Mouse (Mus musculus) ES-Bruce4 (cell line): ENCODE measurements around the gene Whamm. TPM values are rescaled to one million over a fixed set of nuclear protein-coding genes. Genes with fewer than 3 reads are reported as not detected.

Source experiments
- H3K27ac ChIP-seq: 2 replicates; pipeline ENCODE4 v1.5.1; 2012; ENCODE audit warnings: low read length, inconsistent platforms; ENCODE audit not compliant: insufficient read depth
- H3K27me3 ChIP-seq: 2 replicates; pipeline ENCODE4 v1.6.1; 2012; ENCODE audit warnings: mild to moderate bottlenecking, low read length, inconsistent platforms; ENCODE audit not compliant: control insufficient read depth, poor library complexity, insufficient read depth, severe bottlenecking
- H3K36me3 ChIP-seq: 2 replicates; pipeline ENCODE4 v1.6.1; 2012; ENCODE audit warnings: inconsistent platforms, mild to moderate bottlenecking, low read length, moderate library complexity; ENCODE audit not compliant: control insufficient read depth, poor library complexity, insufficient read depth, severe bottlenecking
- H3K4me1 ChIP-seq: one replicate; pipeline ENCODE4 v1.8.1; 2011; ENCODE audit warnings: low read length; ENCODE audit not compliant: control insufficient read depth, insufficient read depth
- H3K4me3 ChIP-seq: 2 replicates; pipeline ENCODE4 v1.5.1; 2011; ENCODE audit warnings: low read depth, mild to moderate bottlenecking, low read length
- H3K9ac ChIP-seq: 2 replicates; pipeline ENCODE4 v1.6.1; 2012; ENCODE audit warnings: low read depth, mild to moderate bottlenecking, inconsistent platforms; ENCODE audit not compliant: poor library complexity, severe bottlenecking
- H3K9me3 ChIP-seq: replicated peaks from 2 replicates; pipeline ENCODE4 v1.6.1; 2012; ENCODE audit warnings: mild to moderate bottlenecking, low read length, inconsistent platforms; ENCODE audit not compliant: control insufficient read depth, poor library complexity, insufficient read depth, severe bottlenecking
- CTCF ChIP-seq: IDR thresholded peaks from one replicate; pipeline ENCODE4 v1.8.1; 2011; ENCODE audit warnings: low read depth, low read length
- EP300 ChIP-seq: IDR thresholded peaks from 2 replicates; pipeline ENCODE4 v1.6.1; 2011; ENCODE audit warnings: low read depth, low read length; ENCODE audit not compliant: insufficient read depth
- POLR2A ChIP-seq: IDR thresholded peaks from one replicate; pipeline ENCODE4 v1.8.1; 2011; ENCODE audit warnings: low read length; ENCODE audit not compliant: insufficient read depth
- polyA plus RNA-seq: library from polyadenylated mRNA; stranded (reverse); fragments of >200 nt; gene quantifications from 2 replicates; pipeline ENCODE4 v1.2.4, GENCODE M21; 2011; ENCODE audit warnings: low read depth; ENCODE audit not compliant: missing spikeins, insufficient read depth, insufficient read length

The Whamm gene
- polyA plus RNA-seq, 1 experiment: 12.0 TPM

DNA sequence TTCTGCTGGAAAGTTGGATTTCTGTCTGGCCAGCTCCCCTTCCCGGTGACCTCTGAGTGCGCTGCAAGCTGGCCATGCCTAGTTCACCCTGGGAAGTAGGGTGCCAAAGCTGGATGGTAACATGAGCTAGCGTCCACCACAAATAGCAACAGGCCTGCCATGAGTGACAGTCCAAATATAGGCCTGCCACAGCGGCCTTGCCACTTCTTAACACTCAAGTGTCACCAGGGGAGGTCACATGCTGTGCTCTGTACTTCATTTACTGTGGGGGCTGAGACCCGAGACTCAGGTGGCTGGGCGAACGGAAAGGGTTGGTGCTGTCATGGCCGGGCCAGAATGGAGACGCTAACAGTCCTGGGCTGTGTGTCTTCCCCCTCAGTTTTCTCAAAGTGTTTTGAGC lies 4.2 kb upstream of the Whamm start, which contains the start of gene Fsd2:
TSS of gene Fsd2 (minus strand) at position 53 of the 400 bp plus-strand sequence.
- H3K9ac ChIP-seq: no peak within 1 kb of the TSS
- H3K27ac ChIP-seq: no peak within 1 kb of the TSS
- TF ChIP-seq CTCF: no peak
- no peak for TF ChIP-seq POLR2A
- no peaks in the 10 kb centered on the region for H3K4me1 ChIP-seq
- no peak within 1 kb of the TSS for H3K4me3 ChIP-seq
- H3K9me3 ChIP-seq: no peaks in the 10 kb centered on the region
- H3K27me3 ChIP-seq: no peaks in the 10 kb centered on the region
- H3K36me3 ChIP-seq: no peaks in the 10 kb centered on the region

DNA sequence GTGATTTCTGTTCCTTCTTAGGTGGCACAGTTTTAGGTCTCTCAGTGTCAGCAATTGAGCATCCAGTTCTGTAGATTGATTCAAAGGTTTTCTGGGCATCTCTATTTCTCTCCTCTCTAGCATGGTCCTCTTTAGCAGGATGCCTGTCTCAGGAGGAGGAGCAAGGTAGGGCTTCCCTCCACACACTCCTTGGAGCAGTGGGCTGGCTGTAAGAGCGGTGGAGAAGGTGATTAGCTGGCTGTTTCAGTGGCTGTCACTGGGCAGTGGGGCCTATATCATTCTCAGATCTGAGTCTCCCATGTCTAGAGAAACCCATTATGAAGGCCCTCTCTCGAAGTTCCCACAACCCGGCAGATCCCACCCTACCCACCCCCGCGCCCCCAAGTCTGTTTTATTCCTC lies 3.7 kb upstream of the Whamm start:
- no peaks in the 10 kb centered on the region for H3K27me3 ChIP-seq
- no peak for TF ChIP-seq CTCF
- no peak for TF ChIP-seq POLR2A
- TF ChIP-seq EP300: no peak
- H3K9me3 ChIP-seq: no peaks in the 10 kb centered on the region
- H3K36me3 ChIP-seq: no peaks in the 10 kb centered on the region
- H3K27ac ChIP-seq: no peak overlapping the region
- no peaks in the 10 kb centered on the region for H3K4me1 ChIP-seq
- no peak overlapping the region for H3K4me3 ChIP-seq
- H3K9ac ChIP-seq: no peak overlapping the region

DNA sequence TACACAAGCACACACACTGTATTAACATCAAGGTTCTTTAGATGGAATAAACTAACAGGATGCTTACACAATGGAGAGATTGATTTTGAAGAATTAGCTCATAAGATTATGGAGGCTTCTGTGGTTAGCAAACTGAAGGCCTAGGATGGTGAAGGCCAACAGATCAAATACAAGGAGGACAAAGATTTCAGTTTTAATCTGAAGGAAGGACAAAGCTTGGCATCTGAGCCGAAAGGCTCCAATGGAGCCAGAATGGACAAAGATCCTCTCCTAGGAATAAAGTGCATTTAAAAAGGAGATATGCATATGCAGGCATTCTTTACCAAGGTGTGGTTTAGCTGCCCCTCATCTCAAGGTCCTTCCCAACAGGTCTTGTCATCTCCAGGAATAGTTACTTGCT lies 1.2 kb upstream of the Whamm start:
- Histone ChIP-seq H3K27ac (no peak overlapping the region), H3K27me3 (no peaks in the 10 kb centered on the region), H3K9me3 (no peaks in the 10 kb centered on the region), H3K36me3 (peaks cover under 1% of the 10 kb centered on the region), H3K9ac (no peak overlapping the region), H3K4me1 (no peaks in the 10 kb centered on the region), H3K4me3 (no peak overlapping the region)
- TF ChIP-seq EP300: no peak

DNA sequence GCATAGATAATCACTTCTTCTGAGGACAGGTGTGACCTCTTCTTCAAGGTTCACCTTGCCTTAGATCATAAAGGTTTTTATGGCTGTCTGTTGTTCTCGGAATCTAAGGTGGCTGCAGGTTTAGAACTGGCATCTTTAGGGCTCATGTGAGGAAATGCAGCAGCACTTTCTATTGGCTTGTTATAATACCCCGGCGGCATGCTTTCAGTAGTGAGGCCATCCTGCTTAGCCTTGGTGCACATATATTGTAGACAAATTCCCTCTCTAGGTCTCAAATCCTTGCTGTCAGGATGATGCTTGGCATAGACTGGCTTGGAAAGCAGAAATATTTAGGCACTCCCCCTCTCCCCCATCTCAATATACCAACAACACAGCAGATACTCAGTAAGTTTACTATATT lies 795 bp upstream of the Whamm start:
- Histone ChIP-seq H3K9me3 (no peaks in the 10 kb centered on the region), H3K9ac (no peak overlapping the region), H3K36me3 (peaks cover 5% of the 10 kb centered on the region), H3K4me1 (no peaks in the 10 kb centered on the region), H3K27me3 (no peaks in the 10 kb centered on the region), H3K27ac (no peak overlapping the region), H3K4me3 (no peak overlapping the region)
- TF ChIP-seq CTCF: no peak
- no peak for TF ChIP-seq EP300
- TF ChIP-seq POLR2A: no peak

DNA sequence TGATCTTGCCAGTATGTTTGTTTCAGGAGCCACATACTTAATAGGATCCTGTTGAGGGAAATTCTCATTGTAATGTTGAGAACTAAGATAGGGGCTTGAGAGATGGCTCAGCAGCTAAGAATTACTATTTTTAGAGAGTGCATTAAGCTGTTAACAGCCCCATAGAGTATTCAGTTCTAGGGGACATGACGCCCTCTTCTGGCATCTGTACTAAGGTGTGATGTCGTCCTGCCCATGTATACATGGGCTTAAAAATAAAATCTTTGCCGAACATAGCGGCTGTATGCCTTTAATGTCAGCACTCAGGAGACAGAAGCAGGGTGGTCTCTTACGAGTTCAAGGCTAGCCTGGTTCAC lies 336 bp upstream of the Whamm start:
- Histone ChIP-seq H3K9ac (no peak overlapping the region), H3K27ac (no peak overlapping the region; the same call in 1 of the 2 replicates), H3K27me3 (no peaks in the 10 kb centered on the region), H3K4me1 (no peaks in the 10 kb centered on the region), H3K9me3 (no peaks in the 10 kb centered on the region), H3K4me3 (peak overlapping the region; percentile 50; the same call in 1 of the 2 replicates), H3K36me3 (peaks cover 8% of the 10 kb centered on the region)
- TF ChIP-seq EP300: no peak

DNA sequence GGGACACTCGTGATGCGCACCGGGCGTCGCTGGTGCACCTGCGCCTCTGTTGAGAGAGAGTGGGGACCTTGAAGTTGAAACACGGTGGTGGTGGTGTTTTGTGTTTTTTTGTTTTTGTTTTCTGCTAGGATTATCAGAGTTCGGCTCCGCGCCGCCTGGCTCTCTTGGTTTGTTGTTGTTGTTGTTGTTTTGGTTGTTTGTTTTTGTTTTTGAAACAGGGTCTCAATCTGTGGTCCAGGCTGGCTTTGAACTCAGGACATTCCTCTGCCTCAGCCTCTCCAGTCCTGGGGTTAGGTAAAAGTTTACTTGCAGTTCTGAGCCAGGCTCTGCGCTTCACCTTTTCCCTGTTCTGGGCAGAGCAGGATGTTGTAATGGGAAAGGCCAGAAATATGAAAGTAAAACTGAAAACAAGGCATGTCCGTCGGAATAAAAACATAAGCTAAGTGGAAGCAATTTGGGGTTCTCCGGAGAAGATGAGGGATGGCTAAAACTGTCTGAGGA lies 925 bp downstream of the Whamm start:
- H3K27me3 ChIP-seq: no peaks in the 10 kb centered on the region
- no peaks in the 10 kb centered on the region for H3K4me1 ChIP-seq
- H3K9ac ChIP-seq: peak overlapping the region; percentile 73
- no peaks in the 10 kb centered on the region for H3K9me3 ChIP-seq
- TF ChIP-seq POLR2A (no peak), EP300 (no peak), CTCF (no peak)
- H3K27ac ChIP-seq: no peak overlapping the region
- H3K36me3 ChIP-seq: peaks cover 12% of the 10 kb centered on the region
- H3K4me3 ChIP-seq: peak overlapping the region; percentile 78
